Mouse (Mus musculus) urinary bladder, adult 18-20 months (tissue): Measurements from ENCODE around the gene Gucy2c.

Experiments
- DNase-seq, 2 experiments: peaks; one replicate each; pipeline ENCODE4 v3.0.0; 2022; ENCODE audit warnings: low spot score in 2 of 2, mixed read lengths in 2 of 2

Gucy2c gene

GRCm38 (mm10) chr6:136781377-136781986, at the start of gene Gucy2c:
Gucy2c (minus strand) TSS chr6:136781765.
- DNase-seq, result no peak

GRCm38 (mm10) chr6:136828681-136829080, 47.1 kb upstream of the Gucy2c start:
- no peak for DNase-seq

- DNase-seq, result peak; percentile 91 to 95
Observed at GRCm38 (mm10) chr6:136827881-136828561, 46.5 kb upstream of the Gucy2c start, which contains the start of gene Wbp11. Wbp11 (minus strand) TSS chr6:136828233.

DNA sequence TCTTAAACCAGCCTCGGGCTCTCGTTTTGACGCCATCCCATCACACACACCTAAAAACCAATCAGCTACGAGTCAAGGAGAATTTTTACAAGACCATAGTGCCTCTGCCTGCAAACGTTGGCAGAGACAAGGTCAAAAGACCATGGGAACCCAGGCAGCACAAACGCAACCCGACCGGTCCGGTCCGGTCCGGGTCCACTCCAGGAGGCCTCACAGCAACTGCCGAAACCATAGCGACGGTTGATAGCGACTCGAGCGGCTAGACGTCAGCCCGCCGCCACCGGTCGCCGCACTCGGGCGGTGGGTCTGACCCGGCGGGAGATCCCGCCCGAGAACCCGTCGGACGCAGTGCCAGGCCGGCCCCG, 45.9 kb upstream of the Gucy2c start, which contains the start of gene BC049715:
TSS of gene BC049715 (plus strand) at position 111 of the 365 bp plus-strand sequence.
- no peak for DNase-seq

DNA sequence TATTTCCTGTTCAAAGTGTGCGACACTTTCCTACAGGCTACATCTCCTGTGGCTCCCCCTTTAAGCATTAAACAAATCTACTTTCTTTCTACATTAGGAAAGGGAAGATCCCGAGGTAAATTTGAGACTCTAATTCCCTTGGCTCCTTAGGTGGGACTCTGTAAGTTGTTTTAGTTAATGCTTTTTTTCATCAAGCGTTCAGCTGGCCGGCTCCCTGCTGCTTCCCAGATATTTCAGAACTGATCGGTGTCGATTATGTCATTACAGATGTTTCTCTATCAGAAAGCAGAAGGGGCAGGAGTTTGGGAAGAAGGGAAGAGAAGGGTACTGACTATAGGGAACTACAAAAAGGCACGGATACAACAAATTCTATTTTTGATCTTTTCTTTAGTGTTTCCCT, 45.6 kb upstream of the Gucy2c start:
- no peak for DNase-seq

- no peak for DNase-seq
Observed at GRCm38 (mm10) chr6:136824987-136825386, 43.4 kb upstream of the Gucy2c start.

GRCm38 (mm10) chr6:136821086-136821485, 39.5 kb upstream of the Gucy2c start:
- no peak for DNase-seq

GRCm38 (mm10) chr6:136820381-136820780, 38.8 kb upstream of the Gucy2c start:
- DNase-seq, result no peak

GRCm38 (mm10) chr6:136817549-136817948, 36.0 kb upstream of the Gucy2c start:
- no peak for DNase-seq

GRCm38 (mm10) chr6:136816826-136817225, 35.3 kb upstream of the Gucy2c start:
- no peak for DNase-seq

DNA sequence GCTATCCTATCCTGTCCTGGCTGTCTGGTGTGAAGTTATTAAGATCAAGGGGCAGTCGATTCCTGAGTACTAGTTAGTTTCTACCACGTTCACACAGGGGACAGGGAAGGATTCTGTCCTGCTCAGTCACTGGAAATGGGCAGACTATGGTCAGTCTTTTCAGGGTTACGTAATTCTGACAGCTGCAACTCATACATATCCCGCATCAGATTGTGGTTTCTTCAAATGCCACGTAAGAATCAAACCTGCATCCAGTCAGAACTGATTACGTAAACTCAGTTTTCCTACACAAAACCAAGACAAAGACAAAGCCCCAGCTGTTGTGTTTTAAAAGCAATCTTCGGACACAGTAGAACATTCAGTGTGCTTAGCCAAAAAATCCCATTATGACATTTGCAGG, 33.8 kb upstream of the Gucy2c start:
- DNase-seq, result no peak

GRCm38 (mm10) chr6:136813117-136813516, 31.6 kb upstream of the Gucy2c start:
- DNase-seq, result no peak

- no peak for DNase-seq
Observed at GRCm38 (mm10) chr6:136811196-136811595, 29.6 kb upstream of the Gucy2c start.

GRCm38 (mm10) chr6:136809673-136810072, 28.1 kb upstream of the Gucy2c start:
- no peak for DNase-seq

DNA sequence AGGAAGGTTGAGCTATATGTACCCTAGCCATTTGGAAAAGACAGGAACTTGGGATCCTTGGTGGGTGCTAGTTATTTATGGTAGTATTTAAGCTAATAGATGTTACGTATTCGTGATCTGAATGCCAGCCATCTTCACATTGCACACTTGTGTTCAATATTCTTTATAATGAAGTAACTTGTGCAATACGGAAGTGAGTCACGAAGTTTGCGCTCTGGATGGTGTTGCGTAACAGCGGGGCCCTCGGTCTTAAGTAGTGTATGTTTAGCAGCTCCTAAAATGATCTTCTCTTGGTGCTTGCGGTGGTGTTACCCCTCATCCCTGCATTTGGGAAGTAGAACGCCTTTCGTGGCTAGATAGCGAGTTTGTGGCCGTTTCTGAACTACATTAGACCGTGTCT, 27.5 kb upstream of the Gucy2c start:
- peak in 1 of 2 experiments; percentile 71 for DNase-seq

DNA sequence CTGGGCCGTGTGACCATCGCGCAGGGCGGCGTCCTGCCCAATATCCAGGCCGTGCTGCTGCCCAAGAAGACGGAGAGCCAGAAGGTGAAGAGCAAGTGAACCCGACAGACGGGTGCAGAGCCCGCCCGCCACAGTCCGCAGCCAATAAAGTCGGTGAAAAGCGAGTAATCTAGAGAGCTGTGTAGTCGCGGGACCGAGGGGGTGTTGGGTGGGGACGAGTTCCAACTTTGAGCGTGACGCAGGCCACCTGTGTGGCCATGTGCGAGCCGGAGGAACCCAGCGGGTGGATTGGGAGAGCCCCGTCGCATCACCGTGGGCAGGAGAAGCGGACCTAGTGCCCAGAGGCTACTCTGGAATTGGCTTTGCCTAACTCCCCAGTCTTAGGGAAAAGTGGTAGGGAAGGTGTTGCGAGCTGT, 27.1 kb upstream of the Gucy2c start:
- no peak for DNase-seq

- DNase-seq, result peak; percentile 97 to 99
Observed at GRCm38 (mm10) chr6:136808014-136808417, 26.5 kb upstream of the Gucy2c start, which contains the start of gene H2afj. H2afj (plus strand) TSS chr6:136808244.

- no peak for DNase-seq
Observed at GRCm38 (mm10) chr6:136807395-136808013, 25.9 kb upstream of the Gucy2c start.

- no peak for DNase-seq
Observed at GRCm38 (mm10) chr6:136806819-136807218, 25.3 kb upstream of the Gucy2c start.

GRCm38 (mm10) chr6:136805409-136805775, 23.8 kb upstream of the Gucy2c start:
- DNase-seq, result no peak

GRCm38 (mm10) chr6:136804705-136805408, 23.3 kb upstream of the Gucy2c start:
- DNase-seq, result no peak
